Mouse (Mus musculus): ENCODE measurements around the gene Coil. TPM values are rescaled to one million over a fixed set of nuclear protein-coding genes. Genes with fewer than 3 reads are reported as not detected.
"Not testable (repeated sequence)": the region's sequence is repeated elsewhere in the genome, so short reads cannot be mapped to it uniquely, and the experiment has no call there.

Gene Coil
- polyA plus RNA-seq, 1 experiment = 3.1 TPM

- no peaks in the 10 kb centered on the region for H3K27me3 ChIP-seq (ENCODE audit: control insufficient read depth, insufficient read depth, insufficient read length)
- no peaks in the 10 kb centered on the region for H3K79me2 ChIP-seq (ENCODE audit: control insufficient read depth, insufficient read depth)
- TF ChIP-seq POLR2A (IDR thresholded peaks at IDR 0.05; ENCODE audit: insufficient read length, low read depth) (no peak), MYOG (IDR thresholded peaks at IDR 0.05; ENCODE audit: control insufficient read depth in 1 of 3, insufficient read depth in 1 of 3, insufficient read length in 2 of 3, low read depth in 2 of 3) (peak in 1 of 3 experiments; percentile 68), MYOD1 (IDR thresholded peaks at IDR 0.05; ENCODE audit: control insufficient read depth in 1 of 3, insufficient read length in 2 of 3, low read depth in 2 of 3) (peak in 2 of 3 experiments; percentile 41 to 51), MAX (IDR thresholded peaks at IDR 0.05; ENCODE audit: low read depth) (no peak)
- H3K36me3 ChIP-seq (ENCODE audit: control insufficient read depth, insufficient read depth) = no peaks in the 10 kb centered on the region
- no peak overlapping the region for H3ac ChIP-seq (ENCODE audit: control insufficient read depth, insufficient read length)
- no peak overlapping the region for H3K4me3 ChIP-seq
- H3K4me2 ChIP-seq (ENCODE audit: low read depth) = no peak overlapping the region
Observed at GRCm38 (mm10) chr11:88993186-88993585, 23.1 kb downstream of the Coil start.

- H3K4me3 ChIP-seq = no peak overlapping the region
- H3K79me2 ChIP-seq (ENCODE audit: control insufficient read depth, insufficient read depth) = no peaks in the 10 kb centered on the region
- H3K27me3 ChIP-seq (ENCODE audit: control insufficient read depth, insufficient read depth, insufficient read length) = no peaks in the 10 kb centered on the region
- H3ac ChIP-seq (ENCODE audit: control insufficient read depth, insufficient read length) = no peak overlapping the region
- no peaks in the 10 kb centered on the region for H3K36me3 ChIP-seq (ENCODE audit: control insufficient read depth, insufficient read depth)
- H3K4me2 ChIP-seq (ENCODE audit: low read depth) = no peak overlapping the region
- TF ChIP-seq MAX (IDR thresholded peaks at IDR 0.05; ENCODE audit: low read depth) (no peak), CEBPB (IDR thresholded peaks at IDR 0.05; ENCODE audit: insufficient read depth, poor library complexity, severe bottlenecking) (no peak), MYOG (IDR thresholded peaks at IDR 0.05; ENCODE audit: control insufficient read depth in 1 of 3, insufficient read depth in 1 of 3, insufficient read length in 2 of 3, low read depth in 2 of 3) (no peak), USF1 (IDR thresholded peaks at IDR 0.05; ENCODE audit: low read depth) (no peak), MYOD1 (IDR thresholded peaks at IDR 0.05; ENCODE audit: control insufficient read depth in 1 of 3, insufficient read length in 2 of 3, low read depth in 2 of 3) (no peak), REST (IDR thresholded peaks at IDR 0.05; ENCODE audit: insufficient read depth, insufficient read length) (no peak), POLR2AphosphoS2 (IDR thresholded peaks at IDR 0.05; ENCODE audit: insufficient read length, low read depth) (no peak), TCF3 (IDR thresholded peaks at IDR 0.05; ENCODE audit: insufficient read length, low read depth) (no peak), POLR2A (IDR thresholded peaks at IDR 0.05; ENCODE audit: insufficient read length, low read depth) (no peak)
Observed at GRCm38 (mm10) chr11:88993625-88994024, 23.6 kb downstream of the Coil start.

DNA sequence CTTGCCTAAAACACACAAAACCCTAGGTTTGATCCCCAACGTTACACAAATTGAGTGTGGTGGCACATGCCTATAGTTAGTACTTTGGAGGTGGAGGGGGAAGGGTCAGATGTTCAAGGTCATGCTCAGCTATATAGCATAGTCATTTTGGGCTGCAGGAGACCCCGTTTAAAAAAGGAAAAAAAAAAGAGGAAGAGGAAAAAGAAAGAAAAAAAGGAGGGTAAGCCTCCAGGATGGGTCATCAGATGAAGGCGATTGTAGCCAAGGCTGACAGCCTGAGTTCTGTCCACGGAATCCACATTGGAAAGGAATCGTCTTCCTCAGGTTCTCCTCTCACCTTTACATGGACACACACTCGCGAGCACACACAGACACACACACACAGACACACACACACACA, 24.4 kb downstream of the Coil start:
- H3K4me3 ChIP-seq = no peak overlapping the region
- TF ChIP-seq SRF (IDR thresholded peaks at IDR 0.05; ENCODE audit: control insufficient read depth, insufficient read length, low read depth) = no peak
- TF ChIP-seq MAX (IDR thresholded peaks at IDR 0.05; ENCODE audit: low read depth) = no peak
- TF ChIP-seq E2F4 (IDR thresholded peaks at IDR 0.05; ENCODE audit: insufficient read depth) = no peak
- TF ChIP-seq POLR2A (IDR thresholded peaks at IDR 0.05; ENCODE audit: insufficient read length, low read depth) = no peak
- TF ChIP-seq MYOD1 (IDR thresholded peaks at IDR 0.05; ENCODE audit: control insufficient read depth in 1 of 3, insufficient read length in 2 of 3, low read depth in 2 of 3) = no peak
- TF ChIP-seq USF1 (IDR thresholded peaks at IDR 0.05; ENCODE audit: low read depth) = no peak
- TF ChIP-seq MYOG (IDR thresholded peaks at IDR 0.05; ENCODE audit: control insufficient read depth in 1 of 3, insufficient read depth in 1 of 3, insufficient read length in 2 of 3, low read depth in 2 of 3) = no peak
- TF ChIP-seq POLR2AphosphoS2 (IDR thresholded peaks at IDR 0.05; ENCODE audit: insufficient read length, low read depth) = no peak
- no peak for TF ChIP-seq TCF12 (IDR thresholded peaks at IDR 0.05; ENCODE audit: insufficient read depth, poor library complexity, severe bottlenecking)
- no peak for TF ChIP-seq CEBPB (IDR thresholded peaks at IDR 0.05; ENCODE audit: insufficient read depth, poor library complexity, severe bottlenecking)
- TF ChIP-seq REST (IDR thresholded peaks at IDR 0.05; ENCODE audit: insufficient read depth, insufficient read length) = no peak
- no peak for TF ChIP-seq TCF3 (IDR thresholded peaks at IDR 0.05; ENCODE audit: insufficient read length, low read depth)
- H3K27me3 ChIP-seq (ENCODE audit: control insufficient read depth, insufficient read depth, insufficient read length) = no peaks in the 10 kb centered on the region
- no peaks in the 10 kb centered on the region for H3K79me2 ChIP-seq (ENCODE audit: control insufficient read depth, insufficient read depth)
- no peaks in the 10 kb centered on the region for H3K36me3 ChIP-seq (ENCODE audit: control insufficient read depth, insufficient read depth)
- no peak overlapping the region for H3ac ChIP-seq (ENCODE audit: control insufficient read depth, insufficient read length)
- no peak overlapping the region for H3K4me2 ChIP-seq (ENCODE audit: low read depth)

GRCm38 (mm10) chr11:88995616-88996015, 25.6 kb downstream of the Coil start:
- TF ChIP-seq POLR2A (IDR thresholded peaks at IDR 0.05; ENCODE audit: insufficient read length, low read depth) (no peak), MAX (IDR thresholded peaks at IDR 0.05; ENCODE audit: low read depth) (no peak), POLR2AphosphoS2 (IDR thresholded peaks at IDR 0.05; ENCODE audit: insufficient read length, low read depth) (no peak), REST (IDR thresholded peaks at IDR 0.05; ENCODE audit: insufficient read depth, insufficient read length) (no peak)
- Histone ChIP-seq H3K27me3 (ENCODE audit: control insufficient read depth, insufficient read depth, insufficient read length) (no peaks in the 10 kb centered on the region), H3K79me2 (ENCODE audit: control insufficient read depth, insufficient read depth) (peaks cover 1% of the 10 kb centered on the region), H3ac (ENCODE audit: control insufficient read depth, insufficient read length) (no peak overlapping the region), H3K4me3 (no peak overlapping the region), H3K36me3 (ENCODE audit: control insufficient read depth, insufficient read depth) (no peaks in the 10 kb centered on the region), H3K4me2 (ENCODE audit: low read depth) (no peak overlapping the region)

GRCm38 (mm10) chr11:88996427-88996826, 26.4 kb downstream of the Coil start:
- H3K36me3 ChIP-seq (ENCODE audit: control insufficient read depth, insufficient read depth) = no peaks in the 10 kb centered on the region
- H3K4me3 ChIP-seq = no peak overlapping the region
- TF ChIP-seq SRF (IDR thresholded peaks at IDR 0.05; ENCODE audit: control insufficient read depth, insufficient read length, low read depth) (no peak), MYOD1 (IDR thresholded peaks at IDR 0.05; ENCODE audit: control insufficient read depth in 1 of 3, insufficient read length in 2 of 3, low read depth in 2 of 3) (no peak), POLR2AphosphoS2 (IDR thresholded peaks at IDR 0.05; ENCODE audit: insufficient read length, low read depth) (no peak), USF1 (IDR thresholded peaks at IDR 0.05; ENCODE audit: low read depth) (no peak), MYOG (IDR thresholded peaks at IDR 0.05; ENCODE audit: control insufficient read depth in 1 of 3, insufficient read depth in 1 of 3, insufficient read length in 2 of 3, low read depth in 2 of 3) (no peak), POLR2A (IDR thresholded peaks at IDR 0.05; ENCODE audit: insufficient read length, low read depth) (no peak), REST (IDR thresholded peaks at IDR 0.05; ENCODE audit: insufficient read depth, insufficient read length) (no peak), CEBPB (IDR thresholded peaks at IDR 0.05; ENCODE audit: insufficient read depth, poor library complexity, severe bottlenecking) (no peak), MAX (IDR thresholded peaks at IDR 0.05; ENCODE audit: low read depth) (no peak), TCF3 (IDR thresholded peaks at IDR 0.05; ENCODE audit: insufficient read length, low read depth) (no peak), E2F4 (IDR thresholded peaks at IDR 0.05; ENCODE audit: insufficient read depth) (no peak), TCF12 (IDR thresholded peaks at IDR 0.05; ENCODE audit: insufficient read depth, poor library complexity, severe bottlenecking) (no peak)
- H3K79me2 ChIP-seq (ENCODE audit: control insufficient read depth, insufficient read depth) = peaks cover 5% of the 10 kb centered on the region
- peak overlapping the region; percentile 49 for H3K4me2 ChIP-seq (ENCODE audit: low read depth)
- H3ac ChIP-seq (ENCODE audit: control insufficient read depth, insufficient read length) = no peak overlapping the region
- no peaks in the 10 kb centered on the region for H3K27me3 ChIP-seq (ENCODE audit: control insufficient read depth, insufficient read depth, insufficient read length)

GRCm38 (mm10) chr11:88997343-88997742, 27.3 kb downstream of the Coil start:
- H3K4me2 ChIP-seq (ENCODE audit: low read depth); H3ac ChIP-seq (ENCODE audit: control insufficient read depth, insufficient read length); H3K36me3 ChIP-seq (ENCODE audit: control insufficient read depth, insufficient read depth); H3K27me3 ChIP-seq (ENCODE audit: control insufficient read depth, insufficient read depth, insufficient read length); H3K79me2 ChIP-seq (ENCODE audit: control insufficient read depth, insufficient read depth); H3K4me3 ChIP-seq: not testable (repeated sequence)
